Mouse (Mus musculus) cerebellum, postnatal 25 days (tissue): Measurements from ENCODE around the gene Large2.

Experiments used
- DNase-seq, 2 experiments: peaks; one replicate each; pipeline ENCODE4 v3.0.0; 2021; ENCODE audit warnings: mixed read lengths in 2 of 2

Large2 gene

DNA sequence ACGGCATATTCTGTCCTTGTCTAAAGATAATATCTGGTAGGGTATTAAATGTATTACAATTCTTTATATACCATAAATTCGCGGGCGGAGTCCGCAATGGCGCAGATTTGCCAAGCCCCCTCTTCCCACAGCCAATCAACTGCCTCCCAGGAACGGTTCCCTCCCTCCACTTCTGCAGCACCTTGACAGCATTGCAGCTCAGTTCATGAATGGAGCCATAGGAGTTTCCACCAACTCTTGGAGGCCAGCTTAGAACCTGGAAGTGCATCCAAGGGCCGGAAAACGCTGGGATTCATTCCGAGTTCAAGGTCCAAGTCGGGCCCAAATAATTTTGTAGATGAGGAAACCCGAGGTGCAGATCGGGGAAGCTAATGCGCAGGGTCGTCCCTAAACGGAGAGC lies at the start of gene Large2, which contains the start of gene Pex16:
Gene Large2, minus strand, starts transcription at position 356 of the 400 bp plus-strand sequence.
Gene Pex16, plus strand, starts transcription at position 163 of the 400 bp plus-strand sequence.
- peak in 1 of 2 experiments; percentile 66 for DNase-seq

DNA sequence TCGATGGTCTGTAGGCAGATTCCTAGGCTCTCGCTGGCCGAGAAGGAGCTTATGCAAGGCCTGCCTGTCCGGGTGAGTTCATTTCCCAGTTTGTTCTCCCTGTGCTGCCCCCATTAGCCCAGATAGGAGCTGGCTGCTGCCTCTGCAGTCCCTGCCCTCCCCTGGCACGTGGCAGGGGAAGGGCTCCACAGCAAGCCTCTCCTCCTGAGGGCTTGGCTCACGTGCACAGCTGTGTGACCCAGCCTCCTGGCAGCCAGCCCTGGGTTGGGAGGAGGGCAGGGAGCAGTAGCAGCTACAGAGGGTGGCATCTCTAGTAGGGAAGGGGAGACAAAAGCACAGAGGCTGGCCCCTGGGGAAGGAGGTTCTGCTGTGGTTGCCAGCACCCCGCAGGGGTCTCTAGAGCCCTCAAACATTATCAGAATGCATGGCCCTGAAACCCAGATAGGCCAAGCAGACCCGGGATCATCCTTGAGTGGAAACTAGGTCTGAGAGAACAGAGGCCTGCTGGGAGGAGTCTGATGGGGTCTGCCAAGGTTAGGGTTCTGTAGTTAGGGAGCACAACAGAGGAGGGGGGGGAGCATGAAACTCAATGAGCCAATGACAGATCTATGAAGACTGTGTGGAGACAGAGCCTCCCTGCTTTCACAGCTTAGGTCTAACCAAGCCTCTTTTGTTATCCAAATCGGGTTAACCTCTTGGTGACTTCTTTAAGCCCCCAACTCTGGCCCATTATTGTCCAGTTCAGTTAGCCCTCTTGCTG lies 49.2 kb upstream of the Large2 start:
- DNase-seq: peak; percentile 85 to 90

DNA sequence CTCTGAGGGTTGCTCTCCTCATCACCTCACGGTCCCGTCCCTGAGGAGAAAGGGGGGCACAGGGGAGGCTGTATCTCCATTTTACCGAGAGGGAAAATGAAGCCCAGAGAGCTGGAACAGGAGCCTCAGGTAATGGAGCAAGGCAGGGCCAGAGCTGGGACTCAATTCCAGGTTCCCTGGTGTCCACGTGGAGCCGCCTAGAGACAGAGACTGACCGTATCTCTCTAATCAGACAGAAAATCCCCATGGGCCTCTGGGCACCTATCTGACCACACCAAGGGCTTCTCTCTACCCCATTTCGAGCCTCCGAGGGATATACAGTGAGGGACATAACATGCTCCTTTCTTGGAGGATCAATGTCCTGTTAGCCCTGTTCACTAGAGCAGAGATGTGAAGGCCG lies 48.5 kb upstream of the Large2 start:
- DNase-seq: no peak

DNA sequence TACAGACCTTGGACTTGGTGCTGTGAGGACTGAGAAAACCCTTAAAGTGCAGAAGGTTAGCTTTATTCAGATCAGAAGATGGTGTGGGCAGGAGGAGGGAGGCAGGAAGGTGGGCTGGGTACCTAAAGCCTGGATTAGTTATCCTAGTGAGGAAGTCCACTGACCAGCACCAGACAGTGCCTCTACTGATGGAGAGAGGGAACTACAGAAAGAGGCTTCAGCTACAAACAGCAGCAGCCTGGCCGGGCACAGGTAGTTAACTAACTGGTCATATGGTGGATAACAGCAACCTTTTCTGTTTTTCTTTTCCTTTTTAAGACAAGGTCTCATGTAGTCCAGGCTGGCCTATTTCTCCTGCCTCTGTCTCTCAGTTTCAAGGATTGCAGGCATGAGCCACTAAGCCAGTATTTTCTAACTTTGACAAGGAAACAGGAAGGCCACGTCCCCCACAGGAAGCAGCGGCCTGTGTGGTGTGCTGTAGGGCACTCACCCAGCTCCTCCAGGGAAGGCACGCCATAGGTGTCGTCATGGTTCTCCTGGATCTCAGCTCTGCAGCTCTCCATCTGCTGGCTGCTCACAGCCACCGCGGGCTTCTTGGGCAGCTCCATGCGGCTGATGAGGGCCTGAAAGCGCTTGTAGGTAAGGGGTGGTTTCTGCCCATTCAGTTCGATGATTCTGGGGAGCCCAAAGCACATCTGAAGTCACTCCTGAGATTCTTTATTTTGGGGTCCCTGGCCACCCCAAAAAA lies 47.9 kb upstream of the Large2 start:
- peak; percentile 61 to 70 for DNase-seq

DNA sequence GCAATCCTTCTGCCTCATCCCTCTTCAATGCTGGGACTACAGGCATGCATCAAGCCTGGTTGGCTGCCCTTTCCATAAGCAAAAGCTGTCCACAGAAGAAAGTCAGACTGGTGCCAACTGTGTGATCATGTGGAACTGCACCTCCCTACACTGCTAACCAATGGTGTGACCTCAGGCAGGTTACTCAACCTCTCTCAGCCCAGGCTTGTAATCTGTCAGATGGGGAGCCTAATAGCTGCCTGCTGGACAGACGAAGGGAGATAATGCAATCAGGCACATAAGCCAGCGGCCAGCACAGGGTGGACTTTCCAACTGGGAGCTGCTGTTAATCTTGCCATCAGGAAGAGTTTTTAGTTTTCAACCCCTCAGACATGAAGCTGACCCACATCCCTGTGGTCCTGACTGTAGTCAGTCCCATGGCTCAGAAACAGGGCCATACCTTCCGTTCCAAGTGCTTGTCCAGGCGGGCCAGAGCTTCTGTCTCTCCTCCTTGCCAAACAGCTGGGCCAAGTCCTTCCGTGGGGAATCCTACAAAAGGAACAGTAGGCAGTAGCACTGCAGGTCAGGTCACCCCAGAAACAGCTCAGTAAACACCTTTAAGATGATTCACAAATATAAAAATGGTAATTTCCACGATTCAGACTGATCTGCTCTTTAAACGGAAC lies 47.2 kb upstream of the Large2 start:
- peak in 1 of 2 experiments; percentile 32 for DNase-seq

DNA sequence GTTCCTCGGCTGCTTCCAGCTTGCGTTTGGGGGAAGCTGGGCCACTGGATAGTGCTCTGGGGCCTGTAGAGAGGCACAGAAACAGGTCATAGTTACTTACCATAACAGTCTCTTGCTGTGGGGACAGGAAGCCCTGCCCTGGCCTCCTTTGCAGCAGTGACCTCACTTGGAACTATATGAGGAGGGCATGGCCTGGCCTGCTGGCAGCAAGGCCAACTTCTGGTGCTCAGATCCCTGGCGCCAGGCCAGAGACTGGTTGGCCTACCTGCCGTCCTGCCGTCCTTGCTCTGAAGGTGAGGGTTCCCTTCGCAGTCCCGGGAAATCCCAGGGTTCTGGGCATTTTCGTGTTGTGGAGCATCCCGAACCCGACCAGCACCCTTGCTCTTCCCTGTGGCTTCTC lies 37.0 kb upstream of the Large2 start:
- peak; percentile 83 to 88 for DNase-seq

DNA sequence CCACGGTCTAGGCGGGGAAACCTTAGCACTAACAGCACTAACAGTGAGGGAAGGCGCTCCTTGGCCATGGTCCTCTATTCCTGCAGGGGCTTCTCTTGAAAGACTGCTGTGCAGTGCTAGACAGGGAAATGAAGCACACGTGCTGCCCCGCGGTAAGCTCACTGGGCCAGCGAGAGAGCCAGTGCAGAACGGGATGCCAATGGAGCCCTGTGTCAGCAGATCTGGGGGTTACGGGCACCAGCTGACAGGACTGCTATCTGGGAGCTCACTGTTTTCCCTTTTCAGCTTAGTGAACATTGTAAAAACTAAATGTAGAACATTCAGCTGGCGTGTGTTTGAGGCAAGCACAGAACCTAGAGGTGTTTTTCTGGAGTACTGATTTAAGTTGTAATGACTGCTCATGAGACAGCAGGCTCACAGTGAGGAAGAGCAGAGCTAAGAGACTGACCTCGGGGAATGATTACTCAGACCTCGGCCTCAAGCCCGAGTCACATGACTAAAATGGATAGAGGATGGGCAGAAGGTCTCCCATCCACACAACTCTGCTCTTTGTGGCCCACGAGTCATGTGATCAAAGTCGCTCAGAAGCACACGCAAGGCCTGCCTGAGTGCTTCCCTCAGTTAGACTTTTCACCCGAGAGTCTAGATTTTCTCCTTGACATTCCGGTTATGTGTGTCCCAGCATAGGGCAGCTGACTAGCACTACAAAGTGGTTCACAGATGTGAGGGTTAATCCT lies 33.8 kb upstream of the Large2 start:
- no peak for DNase-seq

DNA sequence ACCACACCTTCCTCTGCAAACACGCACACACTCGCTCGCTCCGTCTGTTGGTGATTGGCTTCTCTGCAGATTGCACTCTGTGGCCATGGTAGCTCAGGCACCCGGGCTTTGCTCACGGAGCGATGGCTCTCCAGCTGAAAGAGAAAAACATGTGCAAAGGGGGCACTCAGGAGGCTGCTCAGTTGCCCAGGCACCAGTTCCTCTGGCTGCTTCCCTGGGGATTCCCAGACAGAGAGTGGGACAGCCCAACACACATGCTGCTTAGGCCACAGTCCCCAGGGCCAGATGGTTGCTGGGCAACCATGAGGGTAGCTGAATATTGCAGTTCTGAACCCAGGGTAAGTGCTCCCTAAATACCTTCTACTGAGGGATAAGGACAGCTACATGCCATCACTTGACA lies 31.0 kb upstream of the Large2 start:
- DNase-seq: peak; percentile 48 to 55

DNA sequence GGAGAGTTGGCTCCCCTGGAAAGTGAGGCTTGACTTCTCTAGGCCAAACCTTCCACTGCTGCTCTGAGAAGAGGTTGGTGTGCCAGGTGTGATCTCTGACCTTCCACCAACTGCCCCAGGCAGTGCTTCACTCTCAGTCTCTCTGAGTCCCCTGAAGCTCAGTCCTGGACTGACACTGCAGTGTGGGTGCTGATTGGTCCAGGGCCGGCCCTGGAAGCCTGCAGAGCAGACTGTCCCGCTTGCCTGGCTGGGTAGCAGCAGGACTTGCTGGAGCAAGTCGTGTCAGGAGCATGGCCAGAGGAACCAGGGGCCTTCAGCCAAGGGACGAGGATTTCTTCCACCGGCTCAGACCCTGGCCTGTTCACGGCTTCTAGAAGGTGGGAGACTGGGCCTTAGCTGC lies 30.1 kb upstream of the Large2 start:
- peak; percentile 58 for DNase-seq

DNA sequence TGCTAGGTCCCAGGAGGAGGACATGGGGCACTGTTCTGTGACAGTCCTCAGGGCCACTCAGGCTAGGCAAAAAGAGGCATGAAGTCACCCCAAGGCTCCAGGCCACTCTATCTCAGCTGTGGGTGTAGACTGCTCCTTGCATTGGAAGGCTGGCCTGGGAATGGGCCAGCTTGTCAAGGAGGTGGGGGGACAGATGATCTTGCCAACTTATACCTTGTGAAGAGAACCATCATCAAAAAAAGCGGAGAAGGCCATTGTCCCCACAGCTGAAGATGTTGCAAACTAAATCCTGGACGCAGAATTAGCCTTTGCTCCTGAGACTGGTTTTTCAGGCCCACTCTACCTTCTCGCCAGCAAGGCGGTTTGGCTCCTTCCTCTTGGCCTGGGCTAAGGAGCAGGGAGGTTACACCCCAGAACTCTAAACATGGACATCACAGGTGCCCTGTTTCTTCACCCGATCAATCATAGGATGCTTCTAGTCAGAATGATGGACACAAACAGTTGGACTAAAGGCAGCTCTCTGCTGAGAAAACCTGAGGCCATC lies 29.2 kb upstream of the Large2 start:
- DNase-seq: peak in 1 of 2 experiments; percentile 43

DNA sequence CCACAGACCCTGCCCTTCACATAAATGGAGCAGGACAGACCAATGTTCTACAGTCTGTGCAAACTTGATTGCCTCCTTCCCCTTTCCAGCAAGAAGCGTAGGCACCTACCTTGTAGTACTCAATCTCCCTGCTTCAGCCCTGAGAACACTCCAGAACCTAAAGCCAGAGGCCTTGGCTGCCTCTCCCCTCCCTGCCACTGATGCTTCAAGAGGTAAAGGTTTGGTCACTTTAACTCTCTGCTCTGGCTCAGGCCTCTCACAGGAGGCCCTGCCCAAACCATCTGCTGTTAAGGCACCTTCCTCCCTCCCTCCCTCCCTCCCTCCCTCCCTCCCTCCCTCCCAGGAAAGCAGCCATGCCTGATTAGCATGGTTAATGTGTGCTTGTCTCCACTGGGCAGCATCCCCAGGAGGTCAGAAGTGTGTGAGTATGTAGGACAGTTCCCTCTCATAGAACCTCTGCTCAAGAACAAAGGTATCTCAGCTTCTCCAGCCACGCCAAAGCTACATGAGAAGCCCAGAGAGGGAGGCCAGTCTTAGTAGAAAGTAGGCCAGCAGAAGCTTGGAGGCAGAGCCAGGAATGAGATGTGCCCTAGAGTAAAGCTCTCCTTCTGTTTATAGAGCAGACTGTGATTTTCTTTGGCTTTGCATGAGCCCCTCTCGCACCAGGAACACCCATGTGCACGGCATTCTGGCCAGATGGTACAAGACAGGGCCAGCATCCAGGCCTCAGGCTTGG lies 28.1 kb upstream of the Large2 start:
- DNase-seq: peak; percentile 85 to 89

DNA sequence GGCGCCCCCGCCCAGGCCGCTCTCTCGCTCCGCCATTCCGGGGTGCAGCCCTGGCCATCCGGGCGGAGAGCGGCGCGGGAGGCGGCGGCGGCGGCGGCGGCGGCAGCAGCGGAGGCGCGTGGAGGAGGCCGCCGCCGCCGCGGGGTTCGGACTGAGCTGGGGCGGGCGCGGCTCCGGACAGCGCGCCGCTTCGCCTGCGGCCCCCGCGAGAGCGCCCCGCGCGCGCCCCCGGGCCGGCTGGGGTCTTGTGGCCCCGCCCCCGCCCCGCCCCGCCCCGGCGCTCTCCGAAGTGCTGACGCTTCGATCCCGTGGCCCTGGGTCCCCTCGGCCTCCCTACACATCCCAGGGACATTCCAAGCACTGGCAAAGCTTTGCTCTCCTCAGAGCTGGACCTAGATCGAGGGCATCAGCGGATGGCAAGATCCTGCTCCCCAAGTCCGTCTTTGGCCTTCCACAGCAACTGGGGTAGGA lies 26.5 kb upstream of the Large2 start, which contains the start of gene Mapk8ip1:
Gene Mapk8ip1, minus strand, starts transcription at position 173 of the 471 bp plus-strand sequence.
- peak; percentile 80 to 83 for DNase-seq

DNA sequence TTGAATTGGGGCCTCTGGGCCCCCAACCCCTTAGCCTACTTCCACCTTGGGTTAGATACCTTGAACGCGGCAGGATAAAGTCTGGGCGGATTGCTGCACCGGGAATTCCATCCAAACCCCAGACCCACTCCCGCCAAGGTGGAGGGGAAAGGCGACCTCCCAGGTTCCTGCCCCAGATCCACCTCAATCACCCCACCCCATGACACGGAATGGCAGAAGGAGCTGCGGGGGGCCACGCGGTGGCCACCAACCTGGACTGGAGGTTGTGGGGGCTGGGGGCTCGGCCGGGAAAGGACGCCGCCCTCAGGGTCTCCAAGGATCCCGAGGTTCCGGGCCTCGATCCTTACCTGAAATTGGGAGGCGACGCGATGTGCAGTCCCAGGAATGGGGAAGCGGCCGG lies 26.0 kb upstream of the Large2 start:
- DNase-seq: peak; percentile 68 to 73

DNA sequence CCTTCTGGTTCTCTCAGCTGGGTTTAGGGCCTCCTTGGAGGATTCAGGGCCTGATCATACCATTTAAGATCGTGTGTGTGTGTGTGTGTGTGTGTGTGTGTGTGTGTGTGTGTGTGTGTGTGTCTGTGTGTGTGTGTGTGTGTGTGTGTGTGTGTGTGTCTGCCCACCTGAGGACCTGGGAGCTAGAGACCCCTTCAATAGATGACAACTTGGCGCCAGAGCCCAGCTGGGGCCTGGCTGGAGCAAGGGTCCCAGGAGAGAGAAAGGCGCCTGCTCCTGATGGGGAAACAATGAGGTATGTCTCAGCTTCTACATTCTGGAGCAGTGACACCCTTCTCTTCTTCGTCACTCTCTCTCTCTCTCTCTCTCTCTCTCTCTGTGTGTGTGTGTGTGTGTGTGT lies 25.2 kb upstream of the Large2 start:
- DNase-seq: peak in 1 of 2 experiments; percentile 45

DNA sequence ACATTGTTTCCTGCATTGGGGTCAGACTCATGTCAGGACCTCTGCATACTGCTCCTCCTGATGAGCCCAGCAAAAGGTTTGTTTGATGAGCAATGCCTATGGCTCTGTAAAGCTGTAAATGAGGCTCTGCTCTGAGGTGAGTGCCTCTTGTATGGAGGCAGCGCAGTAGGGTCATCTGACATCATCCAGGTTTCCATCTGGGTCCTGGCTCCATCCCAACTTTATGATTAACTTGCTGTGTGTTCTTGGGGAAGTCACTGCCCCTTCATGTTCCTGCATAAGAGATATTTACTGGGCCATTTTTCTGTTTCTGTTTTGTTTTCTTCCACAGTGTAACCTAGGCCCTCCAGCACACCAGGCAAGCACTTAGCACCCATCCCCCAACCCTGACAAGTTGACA lies 22.8 kb upstream of the Large2 start:
- peak in 1 of 2 experiments; percentile 44 for DNase-seq

DNA sequence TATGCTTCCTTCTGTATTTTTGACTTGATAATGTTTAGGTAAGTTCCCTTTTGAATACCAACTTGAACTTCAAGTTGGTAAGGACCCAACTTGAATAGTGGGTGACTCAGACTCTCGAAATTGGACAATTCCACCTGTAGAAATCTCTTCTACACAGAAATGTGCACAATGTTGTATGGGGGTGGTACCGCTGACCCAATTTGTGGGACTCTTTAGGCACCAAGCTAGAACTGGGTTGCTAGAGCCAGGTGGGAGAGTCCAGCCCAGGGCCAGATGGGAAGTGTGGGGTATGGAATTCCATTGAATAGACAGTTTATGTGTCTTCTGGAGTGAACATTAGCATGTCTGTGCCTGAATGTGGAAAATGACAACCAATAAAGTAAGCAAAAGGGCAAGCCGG lies 20.9 kb upstream of the Large2 start:
- no peak for DNase-seq

DNA sequence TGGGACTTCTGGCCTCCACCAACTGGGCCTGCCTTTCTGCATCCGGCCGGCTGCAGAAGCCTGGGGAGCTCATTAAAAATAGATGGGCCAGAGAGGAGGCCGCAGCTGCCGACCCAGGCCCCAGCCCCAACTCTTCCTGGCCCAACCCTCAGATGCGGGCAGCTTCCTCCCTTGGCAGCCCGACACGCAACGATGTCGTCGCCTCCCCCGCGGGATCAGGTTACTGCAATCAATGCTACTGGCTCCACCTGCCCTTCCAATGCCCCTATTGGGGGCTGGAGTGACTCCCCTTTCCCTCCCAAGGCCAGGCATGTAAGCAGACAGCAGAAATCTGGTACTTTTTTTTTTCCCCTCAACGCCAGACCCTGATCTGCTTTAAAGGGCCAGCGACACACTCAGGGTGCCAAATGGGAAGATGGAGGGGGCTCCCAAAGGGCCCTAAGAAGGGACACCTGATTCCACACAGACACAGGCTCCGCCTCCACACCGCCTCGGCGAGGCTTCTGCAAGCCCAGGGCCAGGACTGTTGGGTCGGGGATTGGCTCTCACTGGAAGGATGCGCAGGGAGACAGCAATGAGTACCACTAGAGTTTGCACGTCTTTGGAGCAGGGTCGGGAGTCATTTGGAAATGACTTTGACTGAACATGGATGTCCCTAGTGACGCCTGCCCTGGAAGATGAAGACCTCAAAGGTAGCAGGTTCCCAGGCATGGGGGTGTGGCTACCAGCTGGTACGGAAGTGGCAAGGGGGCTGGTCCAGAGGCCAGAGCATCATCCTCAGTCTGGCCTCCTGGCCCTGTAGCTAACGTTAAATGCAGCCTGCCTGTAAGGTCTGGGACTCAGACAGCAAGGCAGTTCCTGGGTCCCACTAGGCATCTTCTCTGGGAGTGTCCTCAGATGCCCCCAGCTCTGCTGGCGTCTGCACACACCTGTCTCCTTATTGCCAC lies 17.9 kb upstream of the Large2 start:
- DNase-seq: peak; percentile 61 to 66

DNA sequence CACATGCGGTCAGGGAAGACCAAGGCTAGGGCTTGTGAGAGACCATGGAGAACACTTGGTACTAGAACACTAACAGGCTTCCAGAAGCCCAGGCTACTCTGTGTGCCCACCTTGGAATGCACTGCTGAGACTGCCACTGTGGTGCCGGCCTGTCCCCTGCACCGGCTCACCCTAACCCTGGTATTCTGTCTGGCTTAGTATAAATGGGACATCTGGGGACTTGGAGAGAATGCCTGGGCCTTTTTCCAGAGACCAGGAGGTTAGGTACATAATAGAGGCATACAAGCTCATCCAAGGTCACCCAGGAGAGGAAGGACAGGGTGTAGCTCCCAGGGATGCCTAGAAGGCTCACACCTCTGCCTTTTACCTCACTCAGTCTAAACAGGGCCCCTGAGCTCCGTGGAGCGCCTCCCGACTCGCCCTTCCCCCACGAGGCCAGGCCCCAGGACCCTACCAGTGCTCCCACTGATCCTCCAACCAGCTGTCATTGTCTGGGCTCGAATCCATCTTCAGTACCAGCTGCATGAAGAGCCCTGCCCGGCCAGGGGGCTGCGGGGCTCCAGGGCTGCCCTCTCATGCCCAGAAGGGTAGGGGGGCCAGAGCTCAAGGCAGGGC lies 17.1 kb upstream of the Large2 start:
- no peak for DNase-seq

DNA sequence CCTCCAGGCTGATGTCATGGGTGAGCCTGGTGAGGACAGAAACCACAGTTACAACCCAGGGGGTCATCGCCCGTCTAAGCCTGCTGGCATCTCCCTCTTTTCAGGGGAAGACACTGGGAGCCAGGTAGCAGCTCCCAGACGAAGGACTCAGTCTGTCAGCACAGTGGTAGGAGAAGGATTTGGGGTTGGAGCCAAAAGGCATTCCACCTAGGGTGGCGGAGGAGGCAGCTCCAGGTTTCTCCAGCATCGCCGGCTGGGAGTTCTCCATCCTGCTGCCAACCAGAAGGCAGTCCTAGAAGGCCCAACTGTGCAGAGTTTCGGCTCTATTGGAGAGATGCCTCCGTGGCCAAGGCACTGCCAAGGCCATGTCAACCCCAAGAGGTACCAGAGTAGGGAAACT lies 16.4 kb upstream of the Large2 start:
- DNase-seq: peak; percentile 68 to 69
